8 mouse cellular contexts compared by ENCODE assay signal in the genomic region with DNA sequence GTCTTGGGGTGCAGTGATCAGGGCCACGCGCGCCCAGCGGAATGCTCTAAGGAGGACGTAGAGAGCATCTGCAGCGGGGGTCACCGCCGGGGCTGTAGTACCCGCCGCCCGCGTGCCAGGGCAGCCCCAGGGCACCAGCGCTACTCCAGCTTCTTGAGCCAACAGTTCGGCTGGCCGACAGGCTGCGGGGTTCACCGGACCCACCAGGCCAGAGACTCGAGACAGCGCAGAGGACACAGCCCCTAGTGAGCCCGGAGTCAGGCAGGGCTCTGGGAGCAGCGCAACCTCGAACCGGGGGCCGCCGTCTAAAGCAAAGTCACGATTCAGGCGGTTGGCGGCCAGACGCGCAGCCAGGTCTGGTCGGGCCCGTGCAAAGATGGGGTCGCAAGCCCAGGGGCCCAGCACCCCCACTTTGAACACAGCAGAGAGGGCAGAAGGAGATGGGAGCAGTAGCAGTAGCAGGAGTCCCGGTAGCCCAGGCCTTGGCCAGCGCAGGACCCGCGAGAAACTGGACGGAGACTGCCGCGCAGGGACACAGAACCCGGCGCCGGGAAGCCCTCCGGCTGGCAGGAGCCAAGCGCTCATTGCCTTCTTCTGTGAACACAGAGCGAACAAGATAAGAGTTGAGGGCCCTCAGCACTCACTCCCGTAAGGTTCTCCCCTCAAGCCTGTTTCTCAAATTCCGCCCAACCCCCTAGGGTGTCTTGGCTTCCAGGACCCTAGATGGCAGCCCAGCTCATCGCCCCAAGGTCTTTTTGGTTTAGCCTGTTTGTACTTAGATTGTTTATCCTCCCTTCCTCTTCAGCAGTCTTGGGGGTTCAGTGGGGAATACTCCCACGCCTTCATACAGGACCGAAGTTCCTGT. TPM values are rescaled to one million over a fixed set of nuclear protein-coding genes. Genes with fewer than 3 reads are reported as not detected.
A peak's percentile ranks its signal among the peaks of the same experiment; 100 is the strongest.
DNase-seq lines count a peak whose midpoint lies in the region; ATAC-seq and TF ChIP-seq lines count a peak whose summit lies in the region.

No protein-coding gene starts in this region.

- peaks cover 72% of the 10 kb centered on the region for H3K27me3 ChIP-seq in heart, embryonic 10.5 days (ENCODE audit: insufficient read depth, poor library complexity, severe bottlenecking)
- H3K27me3 ChIP-seq in forebrain, embryonic 14.5 days (replicated peaks; ENCODE audit: control insufficient read depth, insufficient read depth, low read length), result peaks cover 14% of the 10 kb centered on the region
- peaks cover 36% of the 10 kb centered on the region for H3K27me3 ChIP-seq in liver, embryonic 14.5 days (ENCODE audit: control insufficient read depth, insufficient read depth, low read length)

- 2% methylated on average over 51 of the region's 51 CpGs for WGBS in heart, embryonic 10.5 days
- 3% methylated on average over 50 of the region's 51 CpGs for WGBS in forebrain, embryonic 14.5 days
- WGBS in liver, embryonic 14.5 days (ENCODE audit: insufficient replicate concordance), result 8% methylated on average over 51 of the region's 51 CpGs

- no peak for TF ChIP-seq CTCF in liver, embryonic 14.5 days (IDR thresholded peaks at IDR 0.05; ENCODE audit: low read depth)

- peak overlapping the region; percentile 65 for H3K27ac ChIP-seq in heart, embryonic 10.5 days
- no peak overlapping the region for H3K27ac ChIP-seq in forebrain, embryonic 14.5 days (ENCODE audit: low read depth, low read length)
- H3K27ac ChIP-seq in liver, embryonic 14.5 days, result no peak overlapping the region

- no peaks in the 10 kb centered on the region for H3K9me3 ChIP-seq in heart, embryonic 10.5 days
- no peaks in the 10 kb centered on the region for H3K9me3 ChIP-seq in forebrain, embryonic 14.5 days (replicated peaks; ENCODE audit: control insufficient read depth, low read length)
- H3K9me3 ChIP-seq in liver, embryonic 14.5 days (ENCODE audit: control insufficient read depth, low read length), result no peaks in the 10 kb centered on the region

- peak; percentile 38; the same call in 1 of the 2 replicates for ATAC-seq in forebrain, embryonic 14.5 days
- ATAC-seq in liver, embryonic 14.5 days (ENCODE audit: insufficient read depth), result no peak
- ATAC-seq in monocyte, adult 5-6 weeks (replicated peaks; ENCODE audit: insufficient number of reproducible peaks, low FRiP score, low TSS enrichment, poor library complexity, severe bottlenecking), result no peak

- peak overlapping the region; percentile 73 for H3K4me2 ChIP-seq in forebrain, embryonic 14.5 days (ENCODE audit: low read length)
- peak overlapping the region; percentile 55 for H3K4me2 ChIP-seq in liver, embryonic 14.5 days (ENCODE audit: low read depth)

- no peaks in the 10 kb centered on the region for H3K36me3 ChIP-seq in heart, embryonic 10.5 days
- no peaks in the 10 kb centered on the region for H3K36me3 ChIP-seq in forebrain, embryonic 14.5 days (ENCODE audit: control insufficient read depth, insufficient read depth, low read length)
- no peaks in the 10 kb centered on the region for H3K36me3 ChIP-seq in liver, embryonic 14.5 days (replicated peaks; ENCODE audit: control insufficient read depth, insufficient read depth, low read depth)

- no peak for TF ChIP-seq EP300 in liver, embryonic 14.5 days (IDR thresholded peaks at IDR 0.05; ENCODE audit: low read depth)

- H3K4me1 ChIP-seq in heart, embryonic 10.5 days, result peaks cover 28% of the 10 kb centered on the region
- peaks cover 5% of the 10 kb centered on the region for H3K4me1 ChIP-seq in forebrain, embryonic 14.5 days (ENCODE audit: control insufficient read depth, insufficient read depth, low read length)
- peaks cover 0 to 4% of the 10 kb centered on the region in 2 experiments; a peak in 2 of 4 replicates for H3K4me1 ChIP-seq in liver, embryonic 14.5 days (replicated peaks; ENCODE audit: control insufficient read depth in 2 of 2, insufficient read depth in 2 of 2, low read length in 1 of 2)

- intact Hi-C loops in left cerebral cortex, postnatal 10 days (cut with DNase I), result no loop called here

- DNase-seq in heart, embryonic 10.5 days (ENCODE audit: low spot score), result no peak
- DNase-seq in heart, adult 18-20 months, result no peak
- peak; percentile 27 for DNase-seq in ES-CJ7 (ENCODE audit: low read depth, low spot score)
- DNase-seq in forebrain, embryonic 14.5 days (ENCODE audit: low spot score), result no peak
- no peak for DNase-seq in liver, embryonic 14.5 days (ENCODE audit: low read depth in 3 of 3, low spot score in 3 of 3)
- no peak for DNase-seq in left cerebral cortex, postnatal 10 days (ENCODE audit: extremely low spot score in 1 of 2, low spot score in 2 of 2)
- no peak for DNase-seq in urinary bladder, postnatal 4 days (ENCODE audit: low spot score in 2 of 2)

- peak overlapping the region; percentile 60 for H3K9ac ChIP-seq in forebrain, embryonic 14.5 days (ENCODE audit: low read length)
- H3K9ac ChIP-seq in liver, embryonic 14.5 days (replicated peaks), result no peak overlapping the region

- H3K4me3 ChIP-seq in heart, embryonic 10.5 days, result peak overlapping the region; percentile 62
- H3K4me3 ChIP-seq in forebrain, embryonic 14.5 days (ENCODE audit: low read depth, low read length), result peak overlapping the region; percentile 39
- peak overlapping the region in 1 of 2 experiments; percentile 39; a peak in 2 of 4 replicates for H3K4me3 ChIP-seq in liver, embryonic 14.5 days (ENCODE audit: insufficient read depth in 1 of 2, low read depth in 2 of 2, low read length in 2 of 2)

RNA-seq across cellular contexts. Expression of a gene that starts 0.5 kb away (rescaled TPM):
- polyA plus RNA-seq in heart, embryonic 10.5 days (2016; fragmentation: Nextera tagmentation; extraction: Ambion mirVana), result 0.24 and 0.46 TPM in 2 replicates
- 1 to 10 TPM; 1.3 to 1.5 TPM for total RNA-seq in heart, adult 18-20 months (2021)
- polyA plus RNA-seq in forebrain, embryonic 14.5 days (2014; fragmentation: Nextera tagmentation; extraction: Ambion mirVana), result 0.35 and 0.41 TPM in 2 replicates
- not detected in 2 replicates for polyA plus RNA-seq in liver, embryonic 14.5 days (2012; rRNA removed)
- not detected in 2 replicates for polyA plus RNA-seq in liver, embryonic 14.5 days (2014; fragmentation: Nextera tagmentation; extraction: Ambion mirVana)
- total RNA-seq in monocyte, adult 5-6 weeks (2017), result 0.32 TPM in 1 of 3 replicates, not detected in the others
- total RNA-seq in left cerebral cortex, postnatal 10 days (2021), result under 1 TPM; 0.49 to 0.71 TPM

RNA-seq across cellular contexts. Expression of a gene that starts 38.6 kb away (rescaled TPM):
- 1.1 and 1.2 TPM in 2 replicates for polyA plus RNA-seq in heart, embryonic 10.5 days (2016; fragmentation: Nextera tagmentation; extraction: Ambion mirVana)
- total RNA-seq in heart, adult 18-20 months (2021), result 1 to 10 TPM; 1.1 to 2.2 TPM
- polyA plus RNA-seq in forebrain, embryonic 14.5 days (2014; fragmentation: Nextera tagmentation; extraction: Ambion mirVana), result 0.08 TPM in 1 of 2 replicates, not detected in the other
- 0.01 and 0.03 TPM in 2 replicates for polyA plus RNA-seq in liver, embryonic 14.5 days (2012; rRNA removed)
- polyA plus RNA-seq in liver, embryonic 14.5 days (2014; fragmentation: Nextera tagmentation; extraction: Ambion mirVana), result not detected in 2 replicates
- total RNA-seq in monocyte, adult 5-6 weeks (2017), result 1.4 to 2.3 TPM (median 1.5 TPM) in 3 replicates
- total RNA-seq in left cerebral cortex, postnatal 10 days (2021), result 1 to 10 TPM; 3.5 to 3.6 TPM
